In the genomic region with DNA sequence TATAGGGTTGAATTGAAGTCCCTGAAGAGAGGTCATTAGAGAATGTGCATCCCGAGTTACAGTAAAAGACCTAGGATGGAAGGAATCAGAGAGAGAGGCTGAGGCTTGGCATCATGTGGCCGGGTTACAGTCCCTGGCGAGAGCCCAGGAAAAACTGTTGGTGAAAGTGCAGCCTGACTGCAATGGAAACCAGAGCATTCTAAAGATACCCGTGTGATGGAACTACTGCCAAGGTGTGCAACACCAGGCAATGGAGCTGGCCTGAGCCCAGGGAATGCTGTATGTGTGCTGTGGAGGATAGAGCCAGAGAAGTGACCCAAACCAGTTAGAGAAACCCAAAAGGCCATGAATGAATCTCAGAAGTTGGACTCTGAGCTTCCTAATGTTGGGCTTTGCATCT, we compare ENCODE assay signal across 26 mouse cellular contexts. TPM values are rescaled to one million over a fixed set of nuclear protein-coding genes. Genes with fewer than 3 reads are reported as not detected.
A peak's percentile ranks its signal among the peaks of the same experiment; 100 is the strongest.
DNase-seq lines count a peak whose midpoint lies in the region; ATAC-seq lines count a peak whose summit lies in the region.
"Had no signal": no experiment of that assay in that cellular context is flagged by ENCODE, and none has a peak within 500 bp of the region (broad histone marks: within the 10 kb centered on the region; RNA-seq: fewer than 3 reads in every experiment).

No protein-coding gene starts in this region.

- 82% methylated on average over 4 of the region's 4 CpGs for WGBS in heart, embryonic 11.5 days (ENCODE audit: insufficient replicate concordance)
- WGBS in heart, embryonic 15.5 days, result 49% methylated on average over 4 of the region's 4 CpGs
- 86% methylated on average over 4 of the region's 4 CpGs for WGBS in heart, embryonic 10.5 days

- DNase-seq in heart, adult 11 months, result peak; percentile 78
- DNase-seq in heart, embryonic 10.5 days (ENCODE audit: low spot score), result no peak
- peak; percentile 67 for DNase-seq in adipocyte (ENCODE audit: low spot score)
- DNase-seq in heart, postnatal 14 days, result peak; percentile 23 to 27
- no peak for DNase-seq in retina, postnatal 1 day
- DNase-seq: adrenal gland, adult 8-10 months; adrenal gland, postnatal 25 days; B cell, adult 2 months; cerebellum, adult 11-12 months; cerebellum, adult 8-10 months; cerebellum, postnatal 36 days; gastrocnemius, postnatal 25 days; kidney, adult 2 months had no signal

- H3K36me3 ChIP-seq in heart, embryonic 11.5 days (ENCODE audit: control insufficient read depth, insufficient read depth, low read length), result peaks cover 6% of the 10 kb centered on the region
- peaks cover 7% of the 10 kb centered on the region for H3K36me3 ChIP-seq in heart, embryonic 15.5 days
- peaks cover 6% of the 10 kb centered on the region for H3K36me3 ChIP-seq in heart, embryonic 10.5 days

- H3K9ac ChIP-seq in heart, embryonic 11.5 days (ENCODE audit: low read depth, low read length), result no peak overlapping the region
- H3K9ac ChIP-seq in heart, embryonic 15.5 days, result no peak overlapping the region
- H3K9ac ChIP-seq: embryonic facial prominence, embryonic 13.5 days; forebrain, embryonic 12.5 days; hindbrain, embryonic 12.5 days; hindbrain, embryonic 15.5 days had no signal

- H3K4me3 ChIP-seq in heart, embryonic 11.5 days (ENCODE audit: low read depth, low read length), result no peak overlapping the region
- no peak overlapping the region for H3K4me3 ChIP-seq in heart, embryonic 15.5 days
- no peak overlapping the region for H3K4me3 ChIP-seq in heart, embryonic 10.5 days
- H3K4me3 ChIP-seq: embryonic facial prominence, embryonic 10.5 days; embryonic facial prominence, embryonic 13.5 days; erythroblast, embryonic 14.5 days; forebrain, embryonic 12.5 days; hindbrain, embryonic 12.5 days; hindbrain, embryonic 15.5 days had no signal

- 0 out of 2 replicates have a peak, but pooled peaks cover 4% of the 10 kb centered on the region for H3K4me1 ChIP-seq in heart, embryonic 11.5 days (ENCODE audit: control insufficient read depth, insufficient read depth, low read length)
- H3K4me1 ChIP-seq in heart, embryonic 15.5 days (replicated peaks), result 0 out of 2 replicates have a peak, but pooled peaks cover 6% of the 10 kb centered on the region
- H3K4me1 ChIP-seq in heart, embryonic 10.5 days, result 0 out of 2 replicates have a peak, but pooled peaks cover 6% of the 10 kb centered on the region
- H3K4me1 ChIP-seq: embryonic facial prominence, embryonic 10.5 days; embryonic facial prominence, embryonic 13.5 days; forebrain, embryonic 12.5 days; hindbrain, embryonic 12.5 days; hindbrain, embryonic 15.5 days had no signal

- H3K4me2 ChIP-seq in heart, embryonic 11.5 days, result no peak overlapping the region
- H3K4me2 ChIP-seq in heart, embryonic 15.5 days, result no peak overlapping the region
- H3K4me2 ChIP-seq: embryonic facial prominence, embryonic 13.5 days; forebrain, embryonic 12.5 days; hindbrain, embryonic 12.5 days; hindbrain, embryonic 15.5 days had no signal

- no peaks in the 10 kb centered on the region for H3K27me3 ChIP-seq in heart, embryonic 11.5 days (ENCODE audit: control insufficient read depth, insufficient read depth, low read length)
- H3K27me3 ChIP-seq in heart, embryonic 15.5 days, result no peaks in the 10 kb centered on the region
- H3K27me3 ChIP-seq in heart, embryonic 10.5 days (ENCODE audit: insufficient read depth, poor library complexity, severe bottlenecking), result no peaks in the 10 kb centered on the region
- H3K27me3 ChIP-seq: CH12.LX; embryonic facial prominence, embryonic 13.5 days; forebrain, embryonic 12.5 days; hindbrain, embryonic 12.5 days; hindbrain, embryonic 15.5 days had no signal

- no peak overlapping the region for H3K27ac ChIP-seq in heart, embryonic 11.5 days (ENCODE audit: low read depth, low read length)
- no peak overlapping the region for H3K27ac ChIP-seq in heart, embryonic 15.5 days
- no peak overlapping the region for H3K27ac ChIP-seq in heart, embryonic 10.5 days
- H3K27ac ChIP-seq: embryonic facial prominence, embryonic 10.5 days; embryonic facial prominence, embryonic 13.5 days; forebrain, embryonic 12.5 days; hindbrain, embryonic 12.5 days; hindbrain, embryonic 15.5 days had no signal

- H3K9me3 ChIP-seq in heart, embryonic 11.5 days (replicated peaks; ENCODE audit: control insufficient read depth, low read length), result no peaks in the 10 kb centered on the region
- H3K9me3 ChIP-seq in heart, embryonic 15.5 days (replicated peaks), result no peaks in the 10 kb centered on the region
- H3K9me3 ChIP-seq in heart, embryonic 10.5 days, result no peaks in the 10 kb centered on the region
- H3K9me3 ChIP-seq: embryonic facial prominence, embryonic 10.5 days; embryonic facial prominence, embryonic 13.5 days; forebrain, embryonic 12.5 days; G1E; hindbrain, embryonic 12.5 days; hindbrain, embryonic 15.5 days had no signal

- ATAC-seq in heart, embryonic 11.5 days (replicated peaks; ENCODE audit: insufficient number of reproducible peaks, low FRiP score, low TSS enrichment), result no peak
- peak; percentile 67 for ATAC-seq in heart, embryonic 15.5 days (replicated peaks; ENCODE audit: insufficient number of reproducible peaks, insufficient read depth, low FRiP score, low read depth)
- ATAC-seq in monocyte, adult 5-6 weeks (replicated peaks; ENCODE audit: insufficient number of reproducible peaks, low FRiP score, low TSS enrichment, poor library complexity, severe bottlenecking), result no peak
- ATAC-seq: forebrain, embryonic 16.5 days; intestine, postnatal 0 days had no signal

- intact Hi-C loops in heart, postnatal 14 days (cut with DNase I), result no loop called here

RNA-seq across cellular contexts. Expression of gene Zwint, which starts 24.4 kb away (rescaled TPM):
- 342 and 347 TPM in 2 replicates for polyA plus RNA-seq in heart, embryonic 11.5 days (2014; fragmentation: Nextera tagmentation; extraction: Ambion mirVana)
- polyA plus RNA-seq in heart, embryonic 15.5 days (2015; fragmentation: Nextera tagmentation; extraction: Ambion mirVana), result 200 and 219 TPM in 2 replicates
- polyA plus RNA-seq in heart, embryonic 10.5 days (2016; fragmentation: Nextera tagmentation; extraction: Ambion mirVana), result 345 and 369 TPM in 2 replicates
- 10 to 100 TPM; 43.8 to 44.3 TPM for total RNA-seq in heart, postnatal 14 days (2021)
- total RNA-seq in monocyte, adult 5-6 weeks (2017), result 75.7 to 102 TPM (median 99.6 TPM) in 3 replicates

Comparison
In these comparisons a context has a peak if more than half of its experiments do, and no peak if none do; other contexts are left out.
1. DNase-seq: peak in heart, adult 11 months (single experiment), adipocyte (single experiment) and heart, postnatal 14 days (2 of 2); none in heart, embryonic 10.5 days (single experiment) and retina, postnatal 1 day (single experiment).